In the genomic region with DNA sequence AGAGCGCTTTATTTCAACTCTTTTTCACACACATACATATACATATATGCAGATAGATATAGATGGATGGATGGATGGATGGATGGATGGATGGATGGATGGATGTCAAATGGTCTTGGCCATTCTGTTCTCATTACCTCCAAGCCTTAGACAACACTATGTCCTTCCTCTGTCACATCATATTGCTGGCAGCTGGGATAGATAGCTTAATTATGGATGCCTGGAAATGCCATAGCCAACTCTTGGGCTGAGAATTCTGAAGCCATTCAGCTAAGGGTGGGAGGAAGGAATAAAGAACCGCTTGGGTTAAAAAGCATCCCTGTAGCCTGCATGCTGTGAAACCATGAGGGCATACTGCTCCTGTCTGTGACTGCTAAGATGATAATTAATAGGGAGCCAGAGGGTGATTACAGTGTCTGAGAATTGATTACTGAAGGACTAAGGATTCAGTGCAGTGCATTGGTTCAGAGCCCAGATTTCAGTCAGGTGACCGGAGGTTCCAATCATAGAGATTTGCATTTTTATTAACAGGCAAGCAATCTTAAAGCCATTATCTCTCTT, we compare ENCODE assay signal across 18 mouse cellular contexts.
DNase-seq lines count a peak whose midpoint lies in the region; ATAC-seq and TF ChIP-seq lines count a peak whose summit lies in the region.
"Had no signal": no experiment of that assay in that cellular context is flagged by ENCODE, and none has a peak within 500 bp of the region (broad histone marks: within the 10 kb centered on the region; RNA-seq: fewer than 3 reads in every experiment).

No protein-coding gene starts in this region.

- H3K4me2 ChIP-seq in neural tube, embryonic 11.5 days (ENCODE audit: low read depth): no peak overlapping the region
- no peak overlapping the region for H3K4me2 ChIP-seq in neural tube, embryonic 15.5 days
- no peak overlapping the region for H3K4me2 ChIP-seq in forebrain, embryonic 16.5 days (ENCODE audit: low read length)
- no peak overlapping the region for H3K4me2 ChIP-seq in midbrain, embryonic 12.5 days (replicated peaks)
- H3K4me2 ChIP-seq in stomach, postnatal 0 days (replicated peaks; ENCODE audit: low read depth): no peak overlapping the region
- H3K4me2 ChIP-seq: heart, embryonic 15.5 days had no signal

- no peaks in the 10 kb centered on the region for H3K36me3 ChIP-seq in neural tube, embryonic 11.5 days (ENCODE audit: control insufficient read depth, insufficient read depth, low read length)
- H3K36me3 ChIP-seq in neural tube, embryonic 15.5 days: no peaks in the 10 kb centered on the region
- H3K36me3 ChIP-seq in forebrain, embryonic 16.5 days (ENCODE audit: control insufficient read depth, insufficient read depth): no peaks in the 10 kb centered on the region
- H3K36me3 ChIP-seq in midbrain, embryonic 12.5 days: no peaks in the 10 kb centered on the region
- H3K36me3 ChIP-seq in stomach, postnatal 0 days (ENCODE audit: control insufficient read depth, insufficient read depth, low read length): no peaks in the 10 kb centered on the region
- H3K36me3 ChIP-seq: heart, embryonic 15.5 days had no signal

- DNase-seq in neural tube, embryonic 11.5 days (ENCODE audit: low spot score): no peak
- DNase-seq in urinary bladder, postnatal 25 days (ENCODE audit: low spot score): no peak
- DNase-seq in stomach, postnatal 0 days (ENCODE audit: low spot score): no peak
- DNase-seq in spleen, adult 12 weeks (ENCODE audit: low spot score): no peak
- DNase-seq: adrenal gland, postnatal 36 days; cerebellum, adult 9-11 months; gastrocnemius, postnatal 10 days; heart, adult 2 months; kidney, adult 2 months; kidney, postnatal 36 days; layer of hippocampus, adult 9-11 months; lung, adult 2 months; lung, postnatal 36 days; thymus, adult 18-20 months had no signal

- no peak overlapping the region for H3K9ac ChIP-seq in neural tube, embryonic 11.5 days (ENCODE audit: low read length)
- no peak overlapping the region for H3K9ac ChIP-seq in neural tube, embryonic 15.5 days (replicated peaks)
- H3K9ac ChIP-seq in forebrain, embryonic 16.5 days (replicated peaks; ENCODE audit: low read depth, low read length): no peak overlapping the region
- H3K9ac ChIP-seq in midbrain, embryonic 12.5 days (replicated peaks): no peak overlapping the region
- no peak overlapping the region for H3K9ac ChIP-seq in stomach, postnatal 0 days (ENCODE audit: low read length)
- H3K9ac ChIP-seq: heart, embryonic 15.5 days had no signal

- no peak overlapping the region for H3K27ac ChIP-seq in neural tube, embryonic 11.5 days (ENCODE audit: low read depth, low read length)
- no peak overlapping the region for H3K27ac ChIP-seq in neural tube, embryonic 15.5 days (replicated peaks)
- peak overlapping the region; percentile 39; the same call in 1 of the 2 replicates for H3K27ac ChIP-seq in forebrain, embryonic 16.5 days (ENCODE audit: low read length)
- H3K27ac ChIP-seq in midbrain, embryonic 12.5 days (replicated peaks): 0 out of 2 replicates have a peak overlapping the region, but pooled peaks have one; percentile 25
- no peak overlapping the region for H3K27ac ChIP-seq in stomach, postnatal 0 days (replicated peaks)
- H3K27ac ChIP-seq: heart, adult 2 months; heart, embryonic 15.5 days had no signal

- no peaks in the 10 kb centered on the region for H3K4me1 ChIP-seq in neural tube, embryonic 11.5 days (ENCODE audit: control insufficient read depth, insufficient read depth, low read length)
- H3K4me1 ChIP-seq in neural tube, embryonic 15.5 days: no peaks in the 10 kb centered on the region
- peaks cover 5% of the 10 kb centered on the region for H3K4me1 ChIP-seq in forebrain, embryonic 16.5 days (replicated peaks; ENCODE audit: control insufficient read depth, insufficient read depth, low read length)
- peaks cover 4% of the 10 kb centered on the region; the same call in 1 of the 2 replicates for H3K4me1 ChIP-seq in midbrain, embryonic 12.5 days
- no peaks in the 10 kb centered on the region for H3K4me1 ChIP-seq in stomach, postnatal 0 days (replicated peaks; ENCODE audit: control insufficient read depth, insufficient read depth)
- H3K4me1 ChIP-seq: heart, embryonic 15.5 days had no signal

- peak; percentile 77 for ATAC-seq in neural tube, embryonic 11.5 days (ENCODE audit: insufficient read depth, low FRiP score, low TSS enrichment)
- ATAC-seq in neural tube, embryonic 15.5 days (ENCODE audit: low FRiP score): no peak
- ATAC-seq in forebrain, embryonic 16.5 days: peak; percentile 97
- ATAC-seq in midbrain, embryonic 12.5 days (ENCODE audit: low FRiP score, low read depth): peak; percentile 72; the same call in 1 of the 2 replicates
- ATAC-seq in stomach, postnatal 0 days (ENCODE audit: low FRiP score, low TSS enrichment): no peak

- H3K9me3 ChIP-seq in neural tube, embryonic 11.5 days (ENCODE audit: control insufficient read depth, low read length): no peaks in the 10 kb centered on the region
- H3K9me3 ChIP-seq in neural tube, embryonic 15.5 days (replicated peaks): no peaks in the 10 kb centered on the region
- no peaks in the 10 kb centered on the region for H3K9me3 ChIP-seq in forebrain, embryonic 16.5 days (ENCODE audit: control insufficient read depth, low read length)
- no peaks in the 10 kb centered on the region for H3K9me3 ChIP-seq in midbrain, embryonic 12.5 days
- H3K9me3 ChIP-seq in stomach, postnatal 0 days (ENCODE audit: control insufficient read depth, low read length): no peaks in the 10 kb centered on the region
- H3K9me3 ChIP-seq: heart, embryonic 15.5 days had no signal

- 81% methylated on average over 3 of the region's 3 CpGs for WGBS in neural tube, embryonic 11.5 days
- 45% methylated on average over 3 of the region's 3 CpGs for WGBS in neural tube, embryonic 15.5 days
- 50% methylated on average over 3 of the region's 3 CpGs for WGBS in forebrain, embryonic 16.5 days
- WGBS in midbrain, embryonic 12.5 days: 84% methylated on average over 3 of the region's 3 CpGs
- 80% methylated on average over 3 of the region's 3 CpGs for WGBS in stomach, postnatal 0 days

- no peak for TF ChIP-seq CTCF in stomach, postnatal 0 days (IDR thresholded peaks at IDR 0.05; ENCODE audit: low read depth)

- H3K27me3 ChIP-seq in neural tube, embryonic 11.5 days (ENCODE audit: control insufficient read depth, insufficient read depth, low read length): no peaks in the 10 kb centered on the region
- H3K27me3 ChIP-seq in neural tube, embryonic 15.5 days (replicated peaks): no peaks in the 10 kb centered on the region
- no peaks in the 10 kb centered on the region for H3K27me3 ChIP-seq in forebrain, embryonic 16.5 days (replicated peaks; ENCODE audit: control insufficient read depth, insufficient read depth, low read length)
- H3K27me3 ChIP-seq in midbrain, embryonic 12.5 days: no peaks in the 10 kb centered on the region
- no peaks in the 10 kb centered on the region for H3K27me3 ChIP-seq in stomach, postnatal 0 days (ENCODE audit: control insufficient read depth, insufficient read depth, low read length)
- H3K27me3 ChIP-seq: heart, embryonic 15.5 days had no signal

- TF ChIP-seq EP300 in stomach, postnatal 0 days (optimal IDR thresholded peaks at IDR 0.05): no peak

- H3K4me3 ChIP-seq in neural tube, embryonic 11.5 days (ENCODE audit: low read depth, low read length): no peak overlapping the region
- no peak overlapping the region for H3K4me3 ChIP-seq in neural tube, embryonic 15.5 days (replicated peaks)
- no peak overlapping the region for H3K4me3 ChIP-seq in forebrain, embryonic 16.5 days (replicated peaks; ENCODE audit: low read length)
- no peak overlapping the region for H3K4me3 ChIP-seq in midbrain, embryonic 12.5 days
- no peak overlapping the region for H3K4me3 ChIP-seq in stomach, postnatal 0 days (ENCODE audit: low read depth, low read length)
- H3K4me3 ChIP-seq: heart, adult 2 months; heart, embryonic 15.5 days had no signal

Comparison
In these comparisons a context has a peak if more than half of its experiments do, and no peak if none do; other contexts are left out.
1. ATAC-seq: peak in neural tube, embryonic 11.5 days (single experiment), forebrain, embryonic 16.5 days (single experiment) and midbrain, embryonic 12.5 days (single experiment); none in neural tube, embryonic 15.5 days (single experiment) and stomach, postnatal 0 days (single experiment).
2. H3K27ac ChIP-seq: peak in forebrain, embryonic 16.5 days (single experiment) and midbrain, embryonic 12.5 days (single experiment); none in neural tube, embryonic 11.5 days (single experiment), neural tube, embryonic 15.5 days (single experiment) and stomach, postnatal 0 days (single experiment).